Mouse (Mus musculus): Measurements from ENCODE around the gene Tvp23b. TPM values are rescaled to one million over a fixed set of nuclear protein-coding genes. Genes with fewer than 3 reads are reported as not detected.

Tvp23b gene
- total RNA-seq, 2 experiments from 2014 or later = 27.6 to 30.5 TPM

GRCm38 (mm10) chr11:62931141-62931540 lies 51.9 kb downstream of the Tvp23b start:
- TF ChIP-seq CTCF (conservative IDR thresholded peaks at IDR 0.05) = no peak
- H3K27ac ChIP-seq = no peak overlapping the region
- no peak overlapping the region for H3K4me3 ChIP-seq
- DNase-seq (ENCODE audit: low spot score in 2 of 2) = no peak

DNA sequence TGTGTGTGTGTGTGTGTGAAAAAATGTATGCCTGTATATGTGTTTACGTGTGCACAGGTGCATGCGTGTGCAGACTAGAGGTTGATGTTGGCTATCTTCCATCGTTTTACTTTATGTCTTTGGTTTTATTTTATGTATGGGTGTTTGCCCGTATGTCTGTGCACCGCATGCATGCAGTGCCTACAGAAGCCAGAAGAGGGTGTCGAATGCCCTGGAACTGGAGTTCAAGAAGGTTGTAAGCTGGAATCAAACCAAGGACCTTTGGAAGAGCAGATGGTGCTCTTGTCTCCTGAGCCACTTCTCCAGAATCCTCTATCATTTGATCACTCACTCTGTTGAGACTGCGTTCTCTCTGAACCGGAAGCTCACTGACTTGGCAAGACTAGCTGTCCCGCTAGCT lies 53.8 kb downstream of the Tvp23b start:
- no peak for DNase-seq (ENCODE audit: low spot score in 2 of 2)
- Histone ChIP-seq H3K27ac (no peak overlapping the region), H3K4me3 (no peak overlapping the region)
- peak; percentile 20 for TF ChIP-seq CTCF (conservative IDR thresholded peaks at IDR 0.05)

- Histone ChIP-seq H3K4me3 (no peak overlapping the region), H3K27ac (no peak overlapping the region)
- no peak for DNase-seq (ENCODE audit: low spot score in 2 of 2)
- no peak for TF ChIP-seq CTCF (conservative IDR thresholded peaks at IDR 0.05)
Measured at GRCm38 (mm10) chr11:62934795-62935514, 55.7 kb downstream of the Tvp23b start.

- TF ChIP-seq CTCF (conservative IDR thresholded peaks at IDR 0.05) = no peak
- Histone ChIP-seq H3K27ac (no peak overlapping the region), H3K4me3 (no peak overlapping the region)
- no peak for DNase-seq (ENCODE audit: low spot score in 2 of 2)
Measured at GRCm38 (mm10) chr11:62937986-62938385, 58.7 kb downstream of the Tvp23b start.

DNA sequence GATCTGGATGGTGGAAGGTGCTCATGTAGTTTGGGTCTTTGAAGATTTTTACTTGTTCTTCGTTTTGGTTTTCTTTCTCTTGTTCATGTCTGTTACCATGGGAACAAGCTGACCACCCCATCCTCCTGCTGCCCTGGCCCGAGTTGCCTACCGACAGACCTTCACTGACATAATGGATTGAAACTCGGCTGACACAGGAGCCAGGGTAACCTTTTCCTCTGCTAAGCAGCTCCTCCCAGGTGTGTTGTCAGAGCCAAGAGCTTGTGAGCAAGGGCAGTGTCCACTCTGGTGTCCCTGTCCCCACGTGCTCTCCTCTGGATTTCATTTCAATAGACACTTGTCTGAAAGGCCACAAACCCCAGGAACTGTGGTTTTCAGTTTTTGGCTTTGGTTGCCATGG lies 59.7 kb downstream of the Tvp23b start:
- no peak overlapping the region for H3K27ac ChIP-seq
- no peak for DNase-seq (ENCODE audit: low spot score in 2 of 2)
- H3K4me3 ChIP-seq = no peak overlapping the region
- TF ChIP-seq CTCF (conservative IDR thresholded peaks at IDR 0.05) = no peak

GRCm38 (mm10) chr11:62940176-62940575 lies 60.9 kb downstream of the Tvp23b start:
- Histone ChIP-seq H3K27ac (no peak overlapping the region), H3K4me3 (no peak overlapping the region)
- no peak for DNase-seq (ENCODE audit: low spot score in 2 of 2)
- no peak for TF ChIP-seq CTCF (conservative IDR thresholded peaks at IDR 0.05)

DNA sequence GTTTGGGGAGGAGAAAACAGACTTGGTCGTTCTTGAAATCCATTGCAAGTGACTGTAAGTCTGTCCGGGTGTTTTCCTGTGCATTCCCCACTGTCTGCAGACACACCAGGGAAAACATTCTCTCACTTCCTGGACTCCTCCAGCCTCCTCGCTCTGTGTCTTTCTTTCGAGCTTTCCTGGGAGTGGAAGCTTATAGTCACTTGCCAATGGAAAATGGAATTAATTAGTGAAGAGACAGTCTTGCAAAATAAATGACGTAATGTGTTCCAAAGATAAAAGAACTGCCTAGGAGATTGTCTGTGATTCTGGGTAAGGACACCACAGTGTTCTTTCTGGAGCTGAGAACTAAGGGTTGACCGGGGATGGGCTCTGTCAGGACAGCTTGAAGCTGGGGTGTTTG lies 64.3 kb downstream of the Tvp23b start:
- no peak overlapping the region for H3K27ac ChIP-seq
- no peak for TF ChIP-seq CTCF (conservative IDR thresholded peaks at IDR 0.05)
- no peak overlapping the region for H3K4me3 ChIP-seq
- no peak for DNase-seq (ENCODE audit: low spot score in 2 of 2)

- H3K27ac ChIP-seq = no peak overlapping the region
- no peak for TF ChIP-seq CTCF (conservative IDR thresholded peaks at IDR 0.05)
- DNase-seq (ENCODE audit: low spot score in 2 of 2) = no peak
- H3K4me3 ChIP-seq = no peak overlapping the region
Measured at GRCm38 (mm10) chr11:62945514-62945913, 66.3 kb downstream of the Tvp23b start.

DNA sequence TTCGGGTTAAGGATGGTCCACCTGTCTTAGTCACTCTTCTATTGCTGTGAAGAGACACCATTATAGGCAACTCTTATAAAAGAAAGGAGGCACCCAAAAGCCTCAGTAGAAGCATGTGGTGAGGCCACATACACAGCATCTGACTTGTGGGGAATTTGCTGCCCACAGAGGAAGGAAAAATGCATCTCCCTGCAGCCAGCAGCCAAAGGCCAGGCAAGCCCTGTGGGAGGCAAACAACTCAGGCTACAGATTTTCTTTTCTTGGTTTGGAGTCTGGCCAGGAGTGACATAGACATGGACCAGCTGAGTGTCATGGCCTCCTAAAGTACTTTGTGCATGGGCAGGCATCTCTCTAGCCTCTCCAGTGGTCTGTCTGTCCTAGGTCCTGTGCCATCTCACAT lies 70.3 kb downstream of the Tvp23b start:
- Histone ChIP-seq H3K27ac (no peak overlapping the region), H3K4me3 (no peak overlapping the region)
- no peak for DNase-seq (ENCODE audit: low spot score in 2 of 2)
- TF ChIP-seq CTCF (conservative IDR thresholded peaks at IDR 0.05) = no peak

- Histone ChIP-seq H3K27ac (no peak within 1 kb of the TSS), H3K4me3 (no peak within 1 kb of the TSS)
- DNase-seq (ENCODE audit: low spot score in 2 of 2) = no peak
- no peak for TF ChIP-seq CTCF (conservative IDR thresholded peaks at IDR 0.05)
Measured at GRCm38 (mm10) chr11:62951012-62951411, 71.8 kb downstream of the Tvp23b start, which contains the start of gene Cdrt4. Gene Cdrt4 (plus strand): TSS chr11:62951193.

DNA sequence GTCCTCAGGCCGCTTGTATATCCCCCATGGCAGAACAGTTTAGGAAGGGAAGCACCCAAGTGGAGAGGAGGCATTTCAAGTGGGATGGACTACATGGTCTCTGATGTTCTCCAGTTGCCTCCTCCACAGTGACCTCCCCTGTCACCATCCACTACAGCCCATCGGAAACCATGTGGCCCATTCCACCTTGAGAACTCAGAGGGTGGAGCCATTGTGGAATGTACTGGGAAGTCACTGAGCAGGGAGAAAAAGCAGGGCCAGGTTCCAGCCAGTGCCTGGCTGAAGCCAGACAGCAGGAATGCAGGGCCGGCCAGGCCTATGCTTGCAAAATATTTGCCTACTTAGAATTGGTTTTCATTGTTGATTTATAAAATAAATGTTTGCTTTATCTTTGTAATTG lies 75.5 kb downstream of the Tvp23b start:
- no peak for TF ChIP-seq CTCF (conservative IDR thresholded peaks at IDR 0.05)
- no peak for DNase-seq (ENCODE audit: low spot score in 2 of 2)

GRCm38 (mm10) chr11:62955186-62955585 lies 75.9 kb downstream of the Tvp23b start:
- Histone ChIP-seq H3K4me3 (no peak overlapping the region), H3K27ac (no peak overlapping the region)
- no peak for DNase-seq (ENCODE audit: low spot score in 2 of 2)
- TF ChIP-seq CTCF (conservative IDR thresholded peaks at IDR 0.05) = no peak

More for the DNA sequence above, 75.5 kb downstream of the Tvp23b start:
- Histone ChIP-seq H3K27ac (no peak overlapping the region), H3K4me3 (no peak overlapping the region)

- no peak for DNase-seq (ENCODE audit: low spot score in 2 of 2)
- Histone ChIP-seq H3K4me3 (no peak overlapping the region), H3K27ac (no peak overlapping the region)
- no peak for TF ChIP-seq CTCF (conservative IDR thresholded peaks at IDR 0.05)
Measured at GRCm38 (mm10) chr11:62955776-62956175, 76.5 kb downstream of the Tvp23b start.

DNA sequence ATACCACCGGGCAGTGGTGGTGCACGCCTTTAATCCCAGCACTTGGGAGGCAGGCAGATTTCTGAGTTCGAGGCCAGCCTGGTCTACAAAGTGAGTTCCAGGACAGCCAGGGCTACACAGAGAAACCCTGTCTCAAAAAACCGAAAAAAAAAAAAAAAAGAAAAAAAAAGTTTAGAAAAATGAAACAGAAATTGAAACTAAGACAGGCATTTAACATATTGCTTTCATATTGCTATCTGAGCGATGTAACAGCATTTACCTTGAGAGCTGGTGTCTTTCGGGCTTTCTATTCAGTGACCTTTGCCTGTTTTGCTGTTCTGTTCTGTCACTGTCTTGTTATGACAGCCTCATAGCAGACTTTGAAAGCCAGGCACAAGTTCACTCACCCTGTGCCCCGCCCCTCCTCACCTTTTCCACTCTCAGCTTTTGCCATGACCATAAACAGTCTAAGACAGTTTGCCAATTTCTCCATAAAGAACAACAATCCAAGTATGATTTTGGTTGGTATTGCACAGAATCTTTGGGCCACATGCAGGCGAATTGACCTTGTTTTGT lies 78.4 kb downstream of the Tvp23b start:
- TF ChIP-seq CTCF (conservative IDR thresholded peaks at IDR 0.05) = no peak
- no peak overlapping the region for H3K27ac ChIP-seq
- no peak for DNase-seq (ENCODE audit: low spot score in 2 of 2)
- H3K4me3 ChIP-seq = no peak overlapping the region
